Mouse (Mus musculus) liver, embryonic 14.5 days (tissue): ENCODE results near the gene Akip1.

Experiments
- CTCF ChIP-seq: IDR thresholded peaks from 2 replicates; pipeline ENCODE4 v1.5.1; 2016; ENCODE audit warnings: antibody characterized with exemption, low read depth, control low read depth
- EP300 ChIP-seq: IDR thresholded peaks from 2 replicates; pipeline ENCODE4 v1.6.1; 2016; ENCODE audit warnings: antibody characterized with exemption, low read depth

GRCm38 (mm10) chr7:109710069-109710468, 6.6 kb downstream of the Akip1 start:
- no peak for TF ChIP-seq EP300
- TF ChIP-seq CTCF: no peak
